Comparison of ENCODE assay signal across 9 mouse cellular contexts in genomic region chr2:60978538-60979313, GRCm38 (mm10). TPM values are rescaled to one million over a fixed set of nuclear protein-coding genes. Genes with fewer than 3 reads are reported as not detected.
DNase-seq lines count a peak whose midpoint lies in the region; ATAC-seq and TF ChIP-seq lines count a peak whose summit lies in the region.
"Had no signal": no experiment of that assay in that cellular context is flagged by ENCODE, and none has a peak within 500 bp of the region (broad histone marks: within the 10 kb centered on the region; RNA-seq: fewer than 3 reads in every experiment).

No protein-coding gene starts in this region.

- H3K4me2 ChIP-seq in hindbrain, postnatal 0 days (ENCODE audit: low read depth, low read length): no peak overlapping the region
- H3K4me2 ChIP-seq: limb, embryonic 15.5 days had no signal

- ATAC-seq in hindbrain, postnatal 0 days: peak; percentile 72

- H3K27me3 ChIP-seq in cerebellum, adult 2 months (ENCODE audit: control insufficient read depth, insufficient read depth, low read length): no peaks in the 10 kb centered on the region
- H3K27me3 ChIP-seq in hindbrain, postnatal 0 days (ENCODE audit: insufficient read depth, low read length): no peaks in the 10 kb centered on the region
- H3K27me3 ChIP-seq: limb, embryonic 15.5 days had no signal

- H3K9ac ChIP-seq in hindbrain, postnatal 0 days (replicated peaks; ENCODE audit: low read length): no peak overlapping the region
- H3K9ac ChIP-seq: limb, embryonic 15.5 days had no signal

- H3K4me1 ChIP-seq in cerebellum, adult 2 months (ENCODE audit: control insufficient read depth, insufficient read depth, low read length): no peaks in the 10 kb centered on the region
- no peaks in the 10 kb centered on the region for H3K4me1 ChIP-seq in hindbrain, postnatal 0 days (ENCODE audit: insufficient read depth, low read length)
- H3K4me1 ChIP-seq: limb, embryonic 15.5 days had no signal

- TF ChIP-seq POLR2A in cerebellum, adult 2 months (IDR thresholded peaks at IDR 0.05; ENCODE audit: borderline replicate concordance, insufficient read depth, low read length): no peak

- no peak for TF ChIP-seq CTCF in cerebellum, adult 2 months (IDR thresholded peaks at IDR 0.05; ENCODE audit: borderline replicate concordance, insufficient read depth, low read depth, low read length)
- no peak for TF ChIP-seq CTCF in hindbrain, postnatal 0 days (IDR thresholded peaks at IDR 0.05; ENCODE audit: low read depth)

- H3K27ac ChIP-seq in cerebellum, adult 2 months (ENCODE audit: insufficient read depth, low read length): no peak overlapping the region
- no peak overlapping the region for H3K27ac ChIP-seq in hindbrain, postnatal 0 days
- H3K27ac ChIP-seq: limb, embryonic 15.5 days had no signal

- peak; percentile 18 to 19 for DNase-seq in cerebellum, postnatal 10 days
- DNase-seq in cerebellum, adult 2 months: no peak
- DNase-seq in embryo, embryonic 10.5 days (ENCODE audit: low spot score): peak; percentile 29
- peak; percentile 57 for DNase-seq in hindbrain, postnatal 0 days (ENCODE audit: low spot score)
- DNase-seq in lung, postnatal 10 days: peak; percentile 92
- no peak for DNase-seq in layer of hippocampus, postnatal 14 days (ENCODE audit: low spot score in 2 of 2)
- DNase-seq in gastrocnemius, postnatal 10 days: no peak
- DNase-seq in right cerebral cortex, adult 18-20 months: no peak

- no peaks in the 10 kb centered on the region for H3K36me3 ChIP-seq in hindbrain, postnatal 0 days (ENCODE audit: insufficient read depth, low read length)
- H3K36me3 ChIP-seq: limb, embryonic 15.5 days had no signal

- H3K9me3 ChIP-seq in hindbrain, postnatal 0 days (ENCODE audit: low read length): no peaks in the 10 kb centered on the region
- H3K9me3 ChIP-seq: limb, embryonic 15.5 days had no signal

- H3K4me3 ChIP-seq in cerebellum, adult 2 months (replicated peaks; ENCODE audit: insufficient read depth, low read depth, low read length): no peak overlapping the region
- H3K4me3 ChIP-seq in hindbrain, postnatal 0 days (ENCODE audit: low read length): no peak overlapping the region
- H3K4me3 ChIP-seq: limb, embryonic 15.5 days had no signal

- WGBS in cerebellum, adult 2 months: 22% methylated on average over 4 of the region's 4 CpGs
- WGBS in hindbrain, postnatal 0 days: 32% methylated on average over 4 of the region's 4 CpGs

RNA-seq across cellular contexts. Expression of gene Rbms1, which starts 15.7 kb away (rescaled TPM):
- 23.5 and 25.5 TPM in 2 replicates for polyA plus RNA-seq in cerebellum, adult 2 months (2012; rRNA removed)
- total RNA-seq in hindbrain, postnatal 0 days (2014; rRNA removed): 39.0 and 66.2 TPM in 2 replicates
- 59.2 and 69.7 TPM in 2 replicates for polyA plus RNA-seq in hindbrain, postnatal 0 days (2015; fragmentation: Nextera tagmentation; extraction: Ambion mirVana)
- 10 to 100 TPM; 17.9 to 19.1 TPM for total RNA-seq in layer of hippocampus, postnatal 14 days (2021)
- total RNA-seq in gastrocnemius, postnatal 10 days (2021): 10 to 100 TPM; 40.5 to 51.0 TPM

Comparison
In these comparisons a context has a peak if more than half of its experiments do, and no peak if none do; other contexts are left out.
1. DNase-seq: peak in cerebellum, postnatal 10 days (2 of 2), embryo, embryonic 10.5 days (single experiment), hindbrain, postnatal 0 days (single experiment) and lung, postnatal 10 days (single experiment); none in cerebellum, adult 2 months (0 of 2), layer of hippocampus, postnatal 14 days (0 of 2), gastrocnemius, postnatal 10 days (single experiment) and right cerebral cortex, adult 18-20 months (single experiment).